Mouse (Mus musculus) lung, postnatal 4 days (tissue): ENCODE data around the gene Map1b.

Experiments used
- DNase-seq, 2 experiments: peaks; one replicate each; pipeline ENCODE4 v3.0.0; 2021

Map1b gene

DNA sequence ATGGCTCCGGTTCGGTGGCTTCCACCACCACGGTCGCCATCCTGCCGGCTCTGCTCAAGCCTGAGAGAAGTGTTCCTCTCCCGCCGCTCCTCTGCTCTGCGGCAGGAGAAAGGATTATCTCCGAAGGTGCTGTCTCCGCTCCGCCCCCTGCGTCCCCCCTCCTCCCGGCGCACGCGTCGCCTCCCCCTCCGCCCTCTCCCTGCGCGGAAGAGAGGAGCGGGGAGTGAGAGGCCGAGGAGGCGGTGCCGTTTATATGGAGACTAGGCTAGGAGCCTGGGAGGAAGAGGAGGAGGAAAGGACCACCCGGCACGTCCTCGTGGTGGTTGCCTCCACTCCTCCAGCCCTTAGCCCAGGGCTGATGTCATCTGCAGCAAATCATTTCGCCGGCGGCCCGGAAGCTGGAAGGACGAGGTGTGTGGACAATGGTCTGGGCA, at the start of gene Map1b:
TSS of gene Map1b (minus strand) at position 93 of the 434 bp plus-strand sequence.
- peak; percentile 55 to 74 for DNase-seq

DNA sequence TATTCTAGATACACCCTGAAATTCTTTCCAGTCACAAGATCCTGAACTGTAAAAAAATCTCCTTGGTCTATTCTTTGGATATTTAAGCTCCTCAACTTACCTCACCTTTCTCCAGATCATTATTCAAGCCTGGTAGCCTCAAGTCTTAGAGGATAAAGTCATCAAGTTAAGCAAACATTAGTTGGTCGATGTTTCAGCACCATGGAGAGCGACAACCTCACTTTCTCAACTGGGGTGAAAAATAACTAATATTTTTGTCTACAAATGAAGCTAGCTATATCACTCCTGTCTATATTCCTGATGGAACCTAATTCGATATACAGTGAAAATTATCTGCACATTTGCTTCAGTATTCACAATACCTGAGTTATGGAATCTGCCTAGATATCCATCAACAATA, 48.0 kb upstream of the Map1b start:
- DNase-seq = peak in 1 of 2 experiments; percentile 42

DNA sequence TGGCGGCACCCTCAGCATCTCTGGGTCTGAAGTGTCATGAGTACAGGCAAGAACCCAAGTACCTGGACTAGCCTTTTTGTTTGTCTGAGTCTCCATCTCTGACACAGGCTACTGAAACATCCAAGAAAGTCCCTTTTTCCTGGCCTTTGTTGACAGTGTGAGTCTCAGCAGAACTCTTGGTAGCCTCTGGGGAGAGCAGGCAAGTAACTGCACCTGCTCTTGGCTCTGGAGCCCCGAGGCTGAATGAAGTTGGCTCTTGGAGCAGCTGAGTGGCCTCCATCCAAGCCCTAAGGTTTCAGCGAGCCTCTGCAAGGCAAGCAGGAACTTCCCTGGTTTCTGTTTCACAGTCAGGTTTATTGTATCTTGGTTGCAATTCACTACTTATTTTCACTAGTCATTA, 46.7 kb upstream of the Map1b start:
- no peak for DNase-seq

DNA sequence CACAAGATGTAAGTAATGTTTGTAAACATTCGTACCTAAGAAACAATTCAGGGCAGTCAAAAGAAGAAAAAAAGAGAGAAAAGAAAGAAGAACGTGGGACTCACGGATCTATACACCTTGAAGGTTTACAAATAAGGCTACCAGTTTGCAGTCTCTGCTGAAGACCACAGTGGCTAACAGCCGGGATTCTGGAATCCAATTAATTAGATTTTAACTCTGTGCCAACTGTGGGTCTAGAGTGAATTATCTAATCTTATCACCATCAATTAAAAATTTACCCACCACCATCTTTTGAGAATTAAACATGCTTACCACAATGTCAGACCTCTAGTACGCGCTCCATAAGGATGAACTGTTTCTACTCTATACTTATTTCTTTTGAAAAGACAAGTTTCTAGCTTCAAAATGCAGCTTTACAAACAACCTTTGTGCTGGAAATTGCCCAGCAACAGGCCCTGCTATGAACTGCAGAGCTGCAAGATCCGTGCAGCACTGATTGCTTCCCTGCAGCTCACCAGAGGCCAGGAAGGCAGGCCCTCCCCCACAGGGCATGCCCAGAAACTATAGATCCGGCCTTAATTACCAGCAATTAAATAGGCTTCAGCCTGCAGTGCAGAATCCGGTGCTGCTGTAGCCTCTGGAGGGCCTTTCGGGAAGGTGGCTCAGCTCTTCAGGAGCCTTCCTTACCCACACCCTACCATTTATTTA, 45.7 kb upstream of the Map1b start:
- DNase-seq = no peak

DNA sequence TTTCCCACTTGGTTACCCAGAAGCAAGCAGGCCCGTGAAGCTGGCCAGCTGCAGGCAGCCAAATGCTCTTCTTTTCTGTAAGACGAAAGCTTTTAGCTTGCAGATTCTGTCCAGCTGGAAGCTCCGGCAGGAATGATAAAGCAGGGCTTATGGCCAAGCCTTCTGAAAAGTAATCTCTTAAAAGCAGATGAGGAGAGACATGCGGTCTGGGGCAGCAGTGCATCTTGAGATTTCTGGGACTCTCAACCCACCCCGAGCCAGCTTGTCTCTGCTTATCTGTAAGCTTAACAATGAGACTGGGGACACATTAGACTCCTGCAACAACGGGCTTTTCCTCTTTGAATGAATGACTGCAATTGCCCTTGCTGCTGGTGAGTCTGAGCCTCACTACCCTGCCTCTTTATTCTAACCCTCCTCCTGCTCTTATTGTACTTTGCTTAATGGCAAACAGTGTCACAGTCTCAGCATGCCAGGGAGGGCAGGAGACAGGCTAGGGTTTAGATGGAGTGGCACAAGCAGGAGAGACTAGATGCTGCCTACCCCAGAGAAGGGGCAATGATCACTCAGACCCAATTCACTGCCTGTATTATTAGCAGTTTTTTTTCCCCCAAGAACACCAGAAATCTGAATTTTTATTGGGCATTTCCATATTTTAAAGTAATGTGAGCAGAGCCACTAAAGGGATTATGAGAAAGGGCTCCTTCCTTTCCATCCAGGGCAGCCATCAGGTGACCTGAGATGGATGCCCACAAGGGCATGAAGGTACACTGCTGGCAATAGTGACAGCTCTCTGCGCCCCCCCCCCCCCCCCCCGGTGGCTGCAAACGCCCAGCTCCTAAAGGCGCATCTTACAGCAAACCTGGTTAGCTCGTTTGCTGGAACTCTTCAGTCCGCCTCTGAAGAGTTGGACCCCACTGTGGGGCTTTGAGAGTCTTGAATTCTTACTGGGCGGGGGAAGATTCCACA, 44.6 kb upstream of the Map1b start:
- DNase-seq = peak in 1 of 2 experiments; percentile 38

DNA sequence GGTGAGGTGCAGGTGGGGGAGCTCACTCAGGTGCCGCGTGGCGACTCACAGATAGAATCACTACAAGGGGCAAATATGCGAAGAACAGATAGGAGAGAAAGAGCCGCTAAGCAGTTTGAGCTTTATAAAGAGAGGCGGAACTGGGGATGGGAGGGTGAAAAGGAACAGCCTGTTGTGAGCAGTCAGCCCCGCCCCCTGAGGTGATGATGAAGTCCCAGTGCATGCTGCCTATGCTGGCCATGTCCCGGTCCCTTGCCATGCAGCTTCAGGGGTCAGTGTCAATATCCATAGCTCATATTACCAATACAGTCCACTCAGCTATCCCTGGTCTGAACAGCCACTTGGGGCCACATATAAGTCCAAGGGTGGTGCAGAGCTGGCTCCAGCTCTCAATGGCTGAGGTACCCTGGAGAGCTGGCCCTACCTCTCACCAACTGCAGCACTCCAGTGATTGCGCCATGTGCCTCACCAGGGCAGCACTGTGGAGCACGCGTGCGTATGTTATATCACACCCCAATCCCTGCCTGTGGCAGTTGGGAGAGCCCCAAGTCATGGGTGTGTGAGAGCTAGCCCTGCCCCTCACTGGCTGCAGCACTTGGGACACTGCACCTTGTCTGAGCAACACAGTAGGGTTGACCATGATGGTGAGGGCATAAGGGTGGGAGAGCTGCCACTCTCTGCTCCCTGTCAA, 42.0 kb upstream of the Map1b start:
- DNase-seq = no peak

DNA sequence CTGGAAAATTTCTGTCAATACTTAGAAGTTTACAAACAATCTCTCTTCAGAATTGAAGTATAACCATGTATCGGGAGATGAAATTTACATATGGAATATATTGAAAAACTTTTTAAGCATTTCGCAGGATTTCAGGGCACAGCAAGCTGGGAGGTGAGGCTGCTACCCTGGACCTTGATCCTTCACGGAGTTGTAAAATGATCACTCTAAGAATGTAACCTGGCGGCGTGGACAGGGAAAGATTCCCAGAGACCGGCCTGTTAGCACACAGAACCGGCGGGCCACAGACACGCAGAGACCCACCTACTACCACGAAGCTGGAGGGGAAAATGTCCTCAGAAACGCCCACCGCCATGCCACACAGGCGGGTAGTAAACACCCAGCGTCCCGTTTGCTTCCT, 41.5 kb upstream of the Map1b start:
- no peak for DNase-seq

DNA sequence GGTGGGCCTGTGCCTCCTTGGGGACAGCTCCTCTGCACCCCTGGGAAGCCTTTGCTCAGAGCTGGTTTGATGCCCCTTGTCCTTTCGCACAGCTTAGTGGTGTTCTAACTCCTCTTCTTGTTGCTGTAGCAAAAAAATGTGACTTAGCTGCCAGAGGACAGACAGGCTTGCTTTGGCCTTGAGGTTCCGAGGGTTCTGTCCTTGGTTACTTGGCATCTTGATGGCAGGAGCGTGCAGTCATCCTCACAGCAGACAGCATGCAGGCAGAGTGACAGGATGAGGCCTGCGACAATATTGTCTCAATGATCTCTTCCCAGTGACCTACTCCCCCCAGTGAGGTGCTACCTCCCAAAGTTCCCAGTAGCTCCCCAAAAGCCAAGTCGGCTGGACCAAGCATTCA, 41.0 kb upstream of the Map1b start:
- DNase-seq = no peak

DNA sequence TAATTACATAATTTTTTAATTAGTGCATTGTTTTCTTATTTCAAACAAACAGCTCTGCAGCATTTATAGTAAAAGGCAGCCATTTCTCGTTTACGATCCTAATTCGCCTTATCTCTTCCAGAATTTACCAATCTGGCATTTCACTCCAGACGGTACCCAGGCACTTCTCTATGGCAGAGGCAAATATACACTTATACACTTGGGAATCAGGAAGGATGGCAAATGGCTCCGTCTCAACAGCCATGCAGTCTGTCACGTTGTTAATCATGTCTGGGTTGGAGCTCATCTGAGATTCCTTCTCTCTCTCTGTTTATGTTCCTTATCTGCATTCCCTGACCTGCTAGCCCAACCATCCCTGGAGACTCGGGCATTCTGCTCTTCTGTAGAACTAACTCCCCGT, 38.6 kb upstream of the Map1b start:
- no peak for DNase-seq

DNA sequence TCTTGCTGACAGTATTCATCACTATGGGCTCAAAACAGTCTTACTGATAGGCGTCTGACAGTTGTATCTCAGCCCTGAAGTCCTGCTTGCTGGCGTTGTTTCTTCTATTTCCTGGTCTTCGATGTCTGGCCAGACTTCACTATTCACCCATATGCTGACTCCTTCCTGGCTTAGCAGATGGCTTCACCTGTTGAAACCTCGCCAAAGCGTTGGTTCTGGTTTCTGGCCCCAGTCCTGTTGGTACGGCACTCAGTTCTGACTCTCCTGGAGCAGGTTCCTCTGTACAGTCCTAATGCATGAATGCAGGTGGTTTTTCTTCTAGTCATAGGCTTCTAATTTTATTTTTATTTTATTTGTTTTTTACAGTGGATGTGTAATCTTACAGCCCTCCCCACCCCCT, 38.1 kb upstream of the Map1b start:
- DNase-seq = no peak

DNA sequence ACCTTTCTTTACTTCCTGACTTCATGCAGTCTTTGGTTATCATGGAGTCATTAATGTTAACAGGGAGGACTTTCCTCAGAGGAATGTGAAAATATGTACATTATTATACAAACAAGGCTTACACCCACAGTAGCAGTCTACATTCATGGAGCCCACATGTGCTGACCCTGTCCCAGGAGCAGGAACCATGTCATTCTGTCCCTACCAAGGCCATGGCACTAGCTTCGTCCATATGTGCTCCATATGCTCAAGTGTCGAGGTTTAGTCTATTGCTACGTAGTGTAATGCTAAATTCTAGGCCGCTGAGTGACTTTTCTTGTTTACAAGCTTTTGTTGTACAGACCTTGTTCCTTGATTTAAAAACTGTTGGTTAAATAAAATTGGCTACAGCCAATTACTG, 36.0 kb upstream of the Map1b start:
- DNase-seq = no peak

DNA sequence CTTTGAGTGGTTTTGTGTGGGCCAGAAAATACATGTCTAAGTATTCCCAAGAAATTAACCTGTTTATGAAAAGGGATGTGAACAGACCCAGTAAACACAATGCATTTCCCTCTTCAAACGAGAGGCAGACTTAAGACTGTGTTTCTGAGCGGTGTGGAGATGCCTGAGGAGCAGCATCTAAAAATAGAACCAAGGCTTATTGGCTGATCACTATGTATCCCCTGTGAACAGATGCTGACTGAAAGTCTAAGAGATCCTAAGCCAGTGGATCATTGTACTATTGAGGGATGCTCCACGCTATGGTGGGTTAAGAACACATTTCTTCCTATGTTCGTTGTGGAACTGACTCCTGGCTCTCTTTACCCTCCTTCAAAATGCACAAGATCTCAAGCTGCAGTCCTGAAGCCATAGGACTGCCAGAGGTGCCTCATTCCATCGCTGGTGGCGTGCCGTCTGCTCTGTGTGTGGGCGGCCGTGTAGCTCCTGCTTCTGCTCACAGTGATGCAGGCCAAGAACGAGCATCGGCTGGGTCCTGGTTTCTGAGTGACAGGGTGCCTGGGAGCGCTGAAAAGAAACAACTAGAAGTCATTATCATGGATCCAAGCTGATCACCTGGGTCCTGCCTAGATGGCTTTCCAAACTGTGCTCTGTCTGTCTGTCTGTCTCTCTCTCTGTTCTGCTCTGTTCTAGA, 34.5 kb upstream of the Map1b start:
- DNase-seq = no peak

DNA sequence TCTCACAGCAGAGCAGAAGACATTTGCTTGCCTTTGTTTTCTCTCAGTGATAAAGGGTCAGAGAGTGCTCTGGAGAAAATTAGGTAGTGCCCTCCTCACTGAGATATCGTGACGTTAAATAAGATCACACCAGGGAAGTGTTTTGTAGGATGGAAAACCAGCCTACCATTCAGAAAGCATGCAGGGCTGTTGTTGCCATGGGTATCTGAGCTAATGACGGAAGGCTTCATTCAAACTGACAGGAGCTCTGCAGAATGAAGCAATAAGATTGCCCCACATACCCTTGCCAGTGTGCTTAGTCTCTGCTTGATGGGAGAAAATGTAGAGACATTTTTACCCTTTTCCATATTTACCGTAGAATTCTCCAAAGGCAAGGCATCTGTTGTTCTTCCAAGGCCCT, 33.7 kb upstream of the Map1b start:
- DNase-seq = no peak

DNA sequence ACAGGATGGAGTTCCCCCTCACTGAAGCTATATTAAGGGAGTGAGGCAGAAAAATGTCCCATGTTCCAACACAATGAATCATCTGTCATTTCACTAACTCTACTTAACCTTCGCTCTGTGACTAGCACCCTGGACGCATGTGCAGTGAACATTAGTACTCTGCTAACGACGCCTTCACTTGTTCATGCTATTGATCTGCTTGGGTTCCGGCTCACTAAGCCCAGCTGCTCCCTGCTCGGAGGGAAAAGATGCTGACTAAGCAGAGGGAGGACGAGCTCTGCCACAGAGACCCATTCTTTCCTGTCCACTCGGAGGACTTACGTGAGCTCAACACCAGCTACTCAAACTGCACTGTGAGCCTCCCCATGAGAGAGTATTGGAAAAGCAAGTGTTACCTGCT, 33.2 kb upstream of the Map1b start:
- no peak for DNase-seq

DNA sequence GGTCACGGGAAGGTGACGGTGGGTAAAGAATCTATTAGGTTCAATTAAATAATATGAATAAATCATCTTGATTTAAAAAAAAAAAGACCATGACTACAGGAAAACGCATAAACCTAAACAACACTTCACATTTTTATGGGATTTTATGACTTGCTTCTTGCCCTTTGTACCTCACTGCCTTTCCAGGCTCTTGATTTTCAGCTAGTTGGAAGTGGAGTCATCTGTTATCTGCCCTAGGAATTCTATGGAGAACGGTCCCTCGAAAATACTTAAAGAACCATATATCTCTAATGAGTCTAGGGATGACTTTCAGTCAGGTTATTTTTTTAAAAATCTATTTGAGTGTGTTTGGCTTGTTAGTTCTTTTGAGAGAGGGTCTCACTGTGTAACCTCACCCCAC, 30.5 kb upstream of the Map1b start:
- no peak for DNase-seq

DNA sequence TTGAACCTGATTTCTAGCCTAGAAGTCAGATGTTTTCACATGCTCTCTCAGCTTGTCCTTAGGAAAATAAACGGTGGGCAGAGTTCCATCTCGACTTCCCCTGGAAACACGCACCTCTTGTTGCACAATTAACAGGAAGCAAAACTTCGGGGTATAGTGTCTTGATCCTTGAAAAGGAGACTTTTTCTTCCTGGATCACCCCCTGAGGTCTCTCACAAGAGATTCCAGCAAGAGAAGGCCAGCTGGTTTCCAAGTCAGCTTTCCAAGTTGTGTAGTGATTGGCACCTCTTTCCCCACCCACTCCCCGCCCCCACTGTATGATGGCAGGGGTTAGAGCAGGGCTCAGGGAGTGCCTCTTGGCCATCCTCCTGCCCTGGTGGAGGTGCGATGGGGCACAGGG, 28.9 kb upstream of the Map1b start:
- no peak for DNase-seq

DNA sequence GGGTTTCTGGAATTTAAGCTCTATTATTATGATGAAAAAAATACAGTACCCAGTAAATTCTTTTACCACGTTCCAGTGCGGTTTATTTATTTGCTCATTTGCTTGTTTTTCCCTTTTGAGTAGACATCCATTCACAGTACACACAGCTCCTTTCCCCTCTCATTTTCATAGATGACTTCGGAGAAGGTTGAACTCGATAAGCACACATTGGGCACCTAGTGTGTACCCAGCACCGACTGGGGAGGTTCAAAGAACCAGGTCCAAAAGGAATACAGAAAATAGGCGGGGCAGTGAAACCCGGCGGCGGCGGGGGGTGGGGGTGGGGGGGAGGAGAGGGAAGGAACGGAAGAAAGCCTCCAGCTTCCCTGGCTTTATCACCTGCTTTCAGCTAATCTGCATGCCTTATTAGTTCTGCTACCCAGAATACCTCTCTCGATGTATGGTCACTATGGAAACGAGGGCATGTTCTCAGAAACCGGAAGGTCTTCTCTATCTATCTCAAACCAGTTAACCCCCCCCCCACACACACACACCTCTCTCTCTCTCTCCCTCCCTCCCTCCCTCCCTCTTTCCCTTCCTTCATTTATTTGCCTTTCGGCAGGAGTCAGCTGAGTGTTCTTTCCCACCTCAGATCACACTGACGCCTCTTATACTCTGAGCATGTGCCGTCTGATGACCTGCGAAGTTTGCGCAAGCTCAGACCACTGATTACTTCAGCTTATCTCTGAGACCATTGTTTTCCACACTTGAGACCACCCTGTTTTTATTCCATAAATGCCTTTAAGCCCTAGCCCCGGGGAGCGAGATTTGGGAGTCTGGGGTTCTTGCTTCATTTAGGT, 25.3 kb upstream of the Map1b start:
- no peak for DNase-seq

DNA sequence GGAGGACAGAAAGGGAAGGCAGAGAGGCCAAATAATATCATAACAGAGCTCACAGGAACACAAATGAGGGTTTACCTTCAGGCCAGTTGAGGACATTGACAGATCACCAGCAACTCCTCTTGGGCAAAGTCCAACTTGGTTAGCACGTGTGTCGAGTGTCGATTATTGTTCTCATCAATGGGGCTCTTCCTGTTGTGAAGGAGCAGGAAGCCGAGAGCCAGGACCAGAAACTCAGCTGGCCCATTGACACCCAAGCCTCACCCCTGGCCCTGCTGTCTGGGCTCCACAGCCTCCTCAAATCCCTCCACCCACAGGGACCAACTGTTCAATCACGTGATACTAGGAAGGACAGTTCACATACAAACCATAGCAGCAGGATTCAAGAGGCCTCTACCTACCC, 22.9 kb upstream of the Map1b start:
- peak in 1 of 2 experiments; percentile 27 for DNase-seq

DNA sequence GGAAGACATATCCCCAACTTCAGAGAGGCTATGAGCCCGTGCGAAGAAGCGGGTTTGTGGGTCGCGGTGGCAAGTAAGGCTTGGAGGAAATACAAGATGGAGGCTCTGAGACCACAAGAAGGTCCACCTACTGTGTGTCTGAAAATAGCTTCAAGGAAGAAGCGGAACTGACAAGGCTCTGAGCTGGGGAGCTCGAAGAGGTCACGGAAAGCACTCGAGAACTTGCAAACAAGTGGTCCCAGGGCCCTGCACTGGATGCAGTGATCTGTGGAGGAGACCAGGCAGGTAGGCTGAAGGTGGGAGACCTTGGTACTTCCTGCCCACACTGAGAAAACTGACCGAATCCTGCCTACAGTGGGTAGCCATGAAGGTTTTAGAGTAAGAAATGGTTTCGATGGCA, 22.5 kb upstream of the Map1b start:
- DNase-seq = no peak

DNA sequence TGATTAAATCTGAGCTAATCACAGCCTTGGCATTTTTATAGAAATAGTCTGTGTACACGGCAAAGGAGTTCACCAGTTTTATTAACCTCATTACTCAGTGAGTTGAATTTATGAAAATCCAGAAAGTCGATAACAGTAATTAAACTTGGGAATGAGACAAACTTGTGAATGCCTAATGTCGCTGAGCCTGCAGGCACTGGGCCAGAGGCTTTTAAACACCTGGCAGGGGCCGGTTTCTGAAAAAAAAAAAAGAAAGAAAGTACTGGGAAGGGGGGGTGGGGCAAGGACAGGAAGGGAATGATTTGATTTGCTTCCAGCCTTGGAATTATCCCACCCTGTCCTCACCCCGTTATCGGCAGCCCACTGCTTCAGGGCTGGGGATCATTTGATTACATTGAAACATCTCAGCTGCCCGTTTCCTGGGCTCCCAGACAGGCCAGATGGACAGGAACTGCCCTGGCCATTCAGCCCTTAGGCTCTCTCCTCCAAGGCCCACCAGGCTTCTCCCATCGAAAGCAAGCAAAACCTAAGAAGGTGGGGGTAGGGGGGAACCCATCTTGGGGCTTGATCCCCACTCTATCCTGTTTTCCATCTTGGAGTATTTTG, 21.7 kb upstream of the Map1b start:
- no peak for DNase-seq

DNA sequence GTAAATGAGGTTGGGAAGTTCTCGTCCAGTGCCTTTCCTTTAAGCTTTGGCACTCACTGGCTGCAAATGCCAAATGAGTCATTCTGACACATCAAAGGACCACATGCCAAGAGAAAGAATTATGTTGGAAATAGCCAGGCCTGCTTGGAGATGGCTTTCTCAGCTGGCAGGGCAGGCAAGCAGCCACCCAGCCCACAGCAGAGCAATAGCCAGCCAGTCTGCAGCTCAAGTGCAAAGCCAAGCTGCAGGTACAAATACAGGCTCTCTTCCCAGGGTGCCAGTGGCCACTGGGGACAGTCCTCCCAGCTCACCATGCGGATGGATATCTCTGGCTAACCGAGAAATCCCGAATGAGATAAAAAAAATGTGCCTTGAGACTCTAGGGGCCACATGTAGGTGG, 12.1 kb upstream of the Map1b start:
- no peak for DNase-seq

DNA sequence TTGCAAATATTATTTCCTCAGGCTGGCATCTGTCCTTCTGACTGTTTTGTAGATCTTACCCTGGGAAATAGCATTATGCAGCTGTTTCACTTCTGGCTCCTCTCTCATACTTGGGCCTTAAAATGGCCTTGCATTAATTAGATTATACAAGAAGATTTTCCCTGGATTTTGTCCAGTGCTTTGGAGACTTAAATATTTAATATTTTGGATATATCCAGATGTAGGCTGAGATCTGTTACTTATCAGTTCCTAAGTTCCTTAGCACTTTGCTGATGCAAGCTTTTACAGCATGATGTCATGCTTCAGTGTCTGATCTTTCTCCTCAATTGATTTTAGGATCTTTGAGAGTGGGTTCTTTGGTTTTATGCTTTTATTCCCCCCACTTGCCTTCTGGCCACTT, 11.6 kb upstream of the Map1b start:
- DNase-seq = no peak
